Mouse (Mus musculus) heart, embryonic 11.5 days (tissue): ENCODE data around the gene Odf3l2. TPM values are rescaled to one million over a fixed set of nuclear protein-coding genes. Genes with fewer than 3 reads are reported as not detected.

ENCODE experiments used
- ATAC-seq: fragments of 200-750 bp; cut with Nextera tagmentation; replicated peaks from 2 replicates; pipeline ENCODE4 v1.8.0; 2017; ENCODE audit warnings: moderate library complexity; ENCODE audit not compliant: insufficient number of reproducible peaks, low FRiP score, low TSS enrichment
- H3K27ac ChIP-seq: fragments of 300-500 bp; sonication (generic); 2 replicates; pipeline ENCODE4 v1.5.1; 2014; ENCODE audit warnings: mild to moderate bottlenecking, low read depth, low read length
- H3K27me3 ChIP-seq: fragments of 300-500 bp; sonication (generic); 2 replicates; pipeline ENCODE4 v1.6.1; 2014; ENCODE audit warnings: mild to moderate bottlenecking, low read length, mixed read lengths; ENCODE audit not compliant: control insufficient read depth, insufficient read depth
- H3K36me3 ChIP-seq: fragments of 300-500 bp; sonication (generic); 2 replicates; pipeline ENCODE4 v1.6.1; 2014; ENCODE audit warnings: mild to moderate bottlenecking, low read length, moderate library complexity, mixed read lengths; ENCODE audit not compliant: control insufficient read depth, insufficient read depth
- H3K4me1 ChIP-seq: fragments of 300-500 bp; sonication (generic); 2 replicates; pipeline ENCODE4 v1.6.1; 2014; ENCODE audit warnings: low read length; ENCODE audit not compliant: control insufficient read depth, insufficient read depth
- H3K4me2 ChIP-seq: fragments of 300-500 bp; sonication (generic); 2 replicates; pipeline ENCODE4 v1.6.1; 2014; ENCODE audit warnings: mild to moderate bottlenecking, moderate library complexity
- H3K4me3 ChIP-seq: fragments of 300-500 bp; sonication (generic); 2 replicates; pipeline ENCODE4 v1.5.1; 2014; ENCODE audit warnings: low read depth, low read length
- H3K9ac ChIP-seq: fragments of 300-500 bp; sonication (generic); 2 replicates; pipeline ENCODE4 v1.6.1; 2014; ENCODE audit warnings: mild to moderate bottlenecking, low read depth, low read length, moderate library complexity
- H3K9me3 ChIP-seq: fragments of 300-500 bp; sonication (generic); replicated peaks from 2 replicates; pipeline ENCODE4 v1.6.1; 2016; ENCODE audit warnings: low read length; ENCODE audit not compliant: control insufficient read depth
- WGBS: fragments of 180-500 bp; shearing (Covaris S2); extraction: QIAGEN DNeasy Blood & Tissue Kit; methylation state at CpG from one replicate; pipeline ENCODE4 v1.1.7; 2014; ENCODE audit not compliant: insufficient replicate concordance; 5-methylcytosine and 5-hydroxymethylcytosine counted together
- polyA plus RNA-seq: library from polyadenylated mRNA; unstranded; fragments of >200 nt; fragmentation: Nextera tagmentation; extraction: Ambion mirVana; gene quantifications from 2 replicates; pipeline ENCODE4 v1.2.1, GENCODE M21; 2014

Gene Odf3l2
- polyA plus RNA-seq, 1 experiment from 2014 or later = not detected

DNA sequence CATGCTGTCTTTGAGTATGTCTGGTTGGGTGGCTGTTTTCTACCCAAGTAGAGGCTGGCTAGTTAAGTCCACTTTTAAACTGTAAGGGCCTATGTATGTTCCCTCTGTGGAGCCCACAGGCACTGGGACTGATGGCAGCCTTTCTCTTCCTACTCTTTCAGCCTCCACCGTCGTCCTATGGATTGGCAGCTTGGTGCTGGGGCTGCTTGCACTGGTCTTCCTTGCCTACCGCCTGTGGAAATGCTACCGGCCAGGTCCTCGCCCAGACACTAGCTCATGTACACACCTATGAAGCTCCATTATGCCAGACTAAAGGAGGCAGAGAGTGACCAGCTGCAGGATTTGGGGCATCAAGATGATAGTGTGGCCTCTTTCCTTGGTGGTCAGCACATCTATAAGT is 22.5 kb upstream of the Odf3l2 start:
- no peak overlapping the region for H3K4me3 ChIP-seq
- no peak overlapping the region for H3K4me2 ChIP-seq
- H3K9me3 ChIP-seq = no peaks in the 10 kb centered on the region
- 0 out of 2 replicates have a peak, but pooled peaks cover 6% of the 10 kb centered on the region for H3K27me3 ChIP-seq
- no peaks in the 10 kb centered on the region for H3K36me3 ChIP-seq
- ATAC-seq = no peak
- no peak overlapping the region for H3K9ac ChIP-seq
- H3K4me1 ChIP-seq = peaks cover 11% of the 10 kb centered on the region
- no peak overlapping the region for H3K27ac ChIP-seq
- WGBS = 75% methylated on average over 5 of the region's 5 CpGs

DNA sequence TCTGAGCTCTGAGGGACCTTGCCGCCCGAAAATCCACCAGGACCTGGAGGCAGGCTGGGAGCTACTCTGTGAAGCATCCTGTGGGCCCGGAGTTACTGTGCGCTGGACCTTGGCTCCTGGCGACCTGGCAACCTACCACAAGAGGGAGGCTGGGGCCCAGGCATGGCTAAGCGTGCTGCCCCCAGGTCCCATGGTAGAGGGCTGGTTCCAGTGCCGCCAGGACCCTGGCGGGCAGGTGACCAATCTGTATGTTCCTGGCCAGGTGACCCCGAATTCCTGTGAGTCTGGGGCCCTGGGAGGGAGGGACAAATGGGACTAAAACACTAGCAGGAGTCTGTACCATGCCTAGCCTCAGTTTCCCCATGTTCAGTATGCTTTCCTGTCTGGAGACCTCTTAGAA is 21.0 kb upstream of the Odf3l2 start:
- 50% methylated on average over 9 of the region's 9 CpGs for WGBS
- no peaks in the 10 kb centered on the region for H3K36me3 ChIP-seq
- ATAC-seq = no peak
- H3K4me3 ChIP-seq = no peak overlapping the region
- 0 out of 2 replicates have a peak, but pooled peaks cover 6% of the 10 kb centered on the region for H3K27me3 ChIP-seq
- no peak overlapping the region for H3K27ac ChIP-seq
- no peak overlapping the region for H3K9ac ChIP-seq
- H3K4me1 ChIP-seq = peaks cover 11% of the 10 kb centered on the region
- no peaks in the 10 kb centered on the region for H3K9me3 ChIP-seq
- H3K4me2 ChIP-seq = no peak overlapping the region

GRCm38 (mm10) chr10:79665051-79665450 is 19.5 kb upstream of the Odf3l2 start:
- Histone ChIP-seq H3K27ac (no peak overlapping the region), H3K4me1 (peaks cover 3% of the 10 kb centered on the region), H3K27me3 (0 out of 2 replicates have a peak, but pooled peaks cover 6% of the 10 kb centered on the region), H3K9me3 (no peaks in the 10 kb centered on the region), H3K4me2 (no peak overlapping the region), H3K9ac (no peak overlapping the region), H3K36me3 (no peaks in the 10 kb centered on the region), H3K4me3 (no peak overlapping the region)
- 82% methylated on average over 8 of the region's 8 CpGs for WGBS
- no peak for ATAC-seq

DNA sequence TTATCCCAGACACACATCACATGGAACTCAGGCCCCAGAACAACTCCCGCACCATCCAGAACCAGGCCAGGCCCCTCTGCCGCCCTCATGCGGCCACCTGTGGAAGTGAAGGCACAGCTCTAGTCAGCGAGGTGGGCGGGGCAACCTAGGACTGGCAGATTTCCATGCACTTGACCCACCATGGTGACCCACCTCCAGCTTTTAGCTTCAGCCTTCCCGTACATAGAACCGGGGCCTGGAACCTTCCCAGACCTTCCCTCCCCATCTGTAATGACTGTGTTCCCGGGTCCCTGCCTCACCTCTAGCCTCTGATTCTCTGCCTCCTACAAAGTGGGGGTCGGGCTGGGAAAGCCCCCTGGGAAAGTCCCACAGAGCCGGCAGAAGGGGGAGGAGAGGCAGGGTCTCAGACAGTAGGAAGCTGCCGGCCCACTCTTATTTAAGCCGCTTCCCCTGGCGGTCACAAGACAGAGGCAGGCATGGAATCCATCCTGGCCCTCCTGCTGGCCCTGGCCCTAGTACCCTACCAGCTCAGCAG is 18.7 kb upstream of the Odf3l2 start, which contains the start of gene Madcam1:
Gene Madcam1, plus strand, starts transcription at position 429 of the 535 bp plus-strand sequence.
- WGBS = 12% methylated on average over 13 of the region's 13 CpGs
- Histone ChIP-seq H3K4me1 (peaks cover 3% of the 10 kb centered on the region; the same call in 1 of the 2 replicates), H3K27me3 (0 out of 2 replicates have a peak, but pooled peaks cover 6% of the 10 kb centered on the region), H3K9me3 (no peaks in the 10 kb centered on the region), H3K36me3 (no peaks in the 10 kb centered on the region), H3K27ac (no peak within 1 kb of the TSS), H3K4me2 (no peak within 1 kb of the TSS), H3K9ac (no peak within 1 kb of the TSS), H3K4me3 (no peak within 1 kb of the TSS)
- ATAC-seq = 0 out of 2 replicates have a peak, but pooled peaks have one; percentile 12

DNA sequence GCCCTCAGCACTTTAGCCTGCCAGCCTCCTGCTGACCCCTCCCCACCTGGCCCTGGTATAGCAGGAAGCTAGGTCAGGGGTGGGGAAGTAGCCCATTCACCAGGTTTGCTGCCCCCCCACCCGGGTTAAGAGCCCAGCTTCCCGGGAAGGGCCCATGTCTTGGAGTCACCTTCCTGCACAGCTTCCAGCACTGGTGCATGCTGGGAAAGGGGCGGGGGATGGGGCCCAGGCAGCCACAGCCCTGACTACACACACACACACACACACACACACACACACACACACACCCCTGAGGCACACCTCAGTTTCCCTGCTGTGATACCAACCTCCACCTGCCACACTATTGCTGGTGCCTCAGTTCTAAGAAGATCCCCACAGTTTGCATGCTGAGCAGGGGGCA is 16.3 kb upstream of the Odf3l2 start:
- H3K4me2 ChIP-seq = no peak overlapping the region
- no peaks in the 10 kb centered on the region for H3K36me3 ChIP-seq
- H3K4me3 ChIP-seq = no peak overlapping the region
- H3K27me3 ChIP-seq = 0 out of 2 replicates have a peak, but pooled peaks cover 6% of the 10 kb centered on the region
- no peaks in the 10 kb centered on the region for H3K4me1 ChIP-seq
- H3K9ac ChIP-seq = no peak overlapping the region
- 43% methylated on average over 3 of the region's 3 CpGs for WGBS
- H3K9me3 ChIP-seq = no peaks in the 10 kb centered on the region
- no peak for ATAC-seq
- no peak overlapping the region for H3K27ac ChIP-seq

DNA sequence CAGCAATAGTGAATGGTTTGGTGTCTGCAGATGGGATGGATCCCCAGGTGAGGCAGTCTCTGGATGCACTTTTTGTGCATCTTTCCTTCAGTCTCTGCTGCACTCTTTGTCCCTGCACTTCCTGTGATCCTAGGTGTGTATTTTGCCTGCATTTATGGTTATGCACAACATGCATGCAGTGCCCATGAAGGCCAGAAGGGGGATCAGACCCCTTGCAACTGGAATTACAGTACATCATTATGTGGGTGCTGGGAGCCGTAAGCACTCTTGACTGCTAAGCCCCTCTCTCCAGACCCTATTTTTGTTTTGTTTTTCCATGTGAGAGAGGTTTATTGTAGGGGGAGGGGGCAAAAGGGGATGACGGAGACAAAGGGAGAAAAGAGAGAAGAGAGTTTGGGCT is 14.8 kb upstream of the Odf3l2 start:
- no peak for ATAC-seq
- H3K4me1 ChIP-seq = no peaks in the 10 kb centered on the region
- H3K9ac ChIP-seq = no peak overlapping the region
- 75% methylated on average over 2 of the region's 2 CpGs for WGBS
- H3K27me3 ChIP-seq = peaks cover 9% of the 10 kb centered on the region; the same call in 1 of the 2 replicates
- H3K4me3 ChIP-seq = no peak overlapping the region
- no peaks in the 10 kb centered on the region for H3K36me3 ChIP-seq
- no peak overlapping the region for H3K27ac ChIP-seq
- H3K9me3 ChIP-seq = no peaks in the 10 kb centered on the region
- H3K4me2 ChIP-seq = no peak overlapping the region

DNA sequence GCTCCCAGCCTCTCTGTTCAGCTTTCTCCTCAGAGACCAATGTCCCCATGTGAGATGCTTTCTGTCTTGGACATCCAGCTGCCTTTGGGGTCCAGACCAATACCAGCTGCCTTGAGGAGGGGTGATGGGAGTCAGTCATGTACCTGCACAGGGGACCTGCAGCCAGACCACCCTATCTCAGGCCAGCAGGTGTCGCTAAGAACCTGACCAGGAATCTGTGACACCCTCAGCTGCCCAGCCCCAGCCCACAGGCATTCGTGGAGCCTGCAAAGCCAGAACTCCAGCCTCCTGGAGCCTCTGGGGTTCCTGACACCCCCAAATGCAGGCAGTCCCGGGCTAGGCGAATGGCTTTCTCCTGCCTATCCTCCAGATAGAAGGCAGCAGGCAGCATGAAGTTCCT is 13.3 kb upstream of the Odf3l2 start:
- Histone ChIP-seq H3K4me3 (no peak overlapping the region), H3K27me3 (peaks cover 11% of the 10 kb centered on the region), H3K4me1 (no peaks in the 10 kb centered on the region), H3K9ac (no peak overlapping the region), H3K4me2 (no peak overlapping the region), H3K27ac (no peak overlapping the region), H3K9me3 (no peaks in the 10 kb centered on the region), H3K36me3 (no peaks in the 10 kb centered on the region)
- no peak for ATAC-seq
- WGBS = 13% methylated on average over 4 of the region's 4 CpGs

- 27% methylated on average over 1 of the region's 1 CpGs for WGBS
- Histone ChIP-seq H3K27ac (no peak overlapping the region), H3K27me3 (peaks cover 12% of the 10 kb centered on the region), H3K9ac (no peak overlapping the region), H3K4me2 (no peak overlapping the region), H3K36me3 (no peaks in the 10 kb centered on the region), H3K4me1 (no peaks in the 10 kb centered on the region), H3K4me3 (no peak overlapping the region), H3K9me3 (no peaks in the 10 kb centered on the region)
- ATAC-seq = no peak
Observed at GRCm38 (mm10) chr10:79654946-79655395, 9.4 kb upstream of the Odf3l2 start.

- peaks cover 12% of the 10 kb centered on the region for H3K27me3 ChIP-seq
Observed at GRCm38 (mm10) chr10:79652789-79653188, 7.3 kb upstream of the Odf3l2 start.

More at GRCm38 (mm10) chr10:79652789-79653188, 7.3 kb upstream of the Odf3l2 start:
- H3K9ac ChIP-seq = no peak overlapping the region
- no peak overlapping the region for H3K27ac ChIP-seq
- no peak overlapping the region for H3K4me2 ChIP-seq
- no peaks in the 10 kb centered on the region for H3K36me3 ChIP-seq
- no peaks in the 10 kb centered on the region for H3K4me1 ChIP-seq
- 80% methylated on average over 7 of the region's 7 CpGs for WGBS
- no peaks in the 10 kb centered on the region for H3K9me3 ChIP-seq
- ATAC-seq = no peak
- no peak overlapping the region for H3K4me3 ChIP-seq
